Mouse (Mus musculus): ENCODE measurements around the gene Iqsec1. TPM values are rescaled to one million over a fixed set of nuclear protein-coding genes. Genes with fewer than 3 reads are reported as not detected.

Gene Iqsec1
- total and polyA plus RNA-seq, 2 experiments from 2014 or later, result 34.5 to 149 TPM

DNA sequence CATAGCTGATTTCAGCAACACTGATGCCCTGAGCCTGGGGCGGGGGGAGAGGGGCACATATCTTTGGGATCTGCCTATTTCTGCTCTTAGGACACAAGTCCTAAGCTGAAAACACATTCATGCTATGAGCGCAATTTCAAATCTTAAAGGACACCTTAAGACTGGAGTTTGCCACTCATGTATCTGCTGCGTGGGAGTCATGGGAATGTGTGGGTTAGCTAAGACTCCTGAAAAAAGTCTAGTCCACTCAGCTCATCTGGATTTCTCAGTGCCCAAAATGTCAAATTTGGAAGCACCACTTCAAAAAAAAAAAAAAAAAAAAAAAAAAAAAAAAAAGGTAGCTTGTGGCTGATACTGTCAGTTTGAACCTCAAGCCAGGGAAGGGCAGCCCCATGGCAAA, 63.7 kb downstream of the Iqsec1 start:
- ATAC-seq (ENCODE audit: low FRiP score) (no peak), DNase-seq (ENCODE audit: low spot score) (no peak)
- no peaks in the 10 kb centered on the region for H3K36me3 ChIP-seq (ENCODE audit: insufficient read depth, low read length)
- H3K27me3 ChIP-seq (ENCODE audit: insufficient read depth, low read length), result no peaks in the 10 kb centered on the region
- no peak overlapping the region for H3K27ac ChIP-seq (ENCODE audit: low read depth, low read length)
- H3K4me2 ChIP-seq (ENCODE audit: low read depth, low read length, poor library complexity, severe bottlenecking), result no peak overlapping the region
- 0 out of 2 replicates have a peak, but pooled peaks cover 2% of the 10 kb centered on the region for H3K4me1 ChIP-seq (ENCODE audit: insufficient read depth, low read length)
- no peak overlapping the region for H3K9ac ChIP-seq (replicated peaks; ENCODE audit: low read length, poor library complexity, severe bottlenecking)
- no peak overlapping the region for H3K4me3 ChIP-seq (ENCODE audit: low read depth, low read length)
- WGBS, result 92% methylated on average over 3 of the region's 3 CpGs
- no peaks in the 10 kb centered on the region for H3K9me3 ChIP-seq (ENCODE audit: low read length)
- TF ChIP-seq CTCF (IDR thresholded peaks at IDR 0.05), result no peak

DNA sequence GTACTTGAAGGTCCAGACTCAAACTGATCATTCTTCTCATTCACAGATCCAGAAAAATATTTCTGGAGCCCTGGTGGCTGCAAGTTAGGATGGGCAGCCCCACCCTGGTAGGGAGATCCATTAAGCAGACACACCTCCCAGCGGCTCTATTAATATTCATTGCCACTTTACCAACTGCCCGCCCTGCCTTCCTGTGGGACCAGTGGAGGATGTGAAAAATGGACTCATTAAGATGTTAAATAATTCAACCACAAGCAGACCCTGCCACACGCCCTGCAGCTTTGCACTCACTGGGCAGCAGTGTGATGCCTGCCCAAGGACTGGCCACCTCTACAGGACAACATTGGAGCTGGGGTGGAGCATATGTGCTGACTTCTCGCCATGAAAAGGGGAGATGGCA, 64.1 kb downstream of the Iqsec1 start:
- no peak overlapping the region for H3K4me3 ChIP-seq (ENCODE audit: low read depth, low read length)
- no peaks in the 10 kb centered on the region for H3K27me3 ChIP-seq (ENCODE audit: insufficient read depth, low read length)
- peak; percentile 4 for DNase-seq (ENCODE audit: low spot score)
- H3K27ac ChIP-seq (ENCODE audit: low read depth, low read length), result no peak overlapping the region
- no peak for ATAC-seq (ENCODE audit: low FRiP score)
- H3K9me3 ChIP-seq (ENCODE audit: low read length), result no peaks in the 10 kb centered on the region
- 0 out of 2 replicates have a peak, but pooled peaks cover 2% of the 10 kb centered on the region for H3K4me1 ChIP-seq (ENCODE audit: insufficient read depth, low read length)
- no peak overlapping the region for H3K9ac ChIP-seq (replicated peaks; ENCODE audit: low read length, poor library complexity, severe bottlenecking)
- no peaks in the 10 kb centered on the region for H3K36me3 ChIP-seq (ENCODE audit: insufficient read depth, low read length)
- WGBS, result 40% methylated on average over 4 of the region's 4 CpGs
- no peak for TF ChIP-seq CTCF (IDR thresholded peaks at IDR 0.05)
- H3K4me2 ChIP-seq (ENCODE audit: low read depth, low read length, poor library complexity, severe bottlenecking), result no peak overlapping the region

DNA sequence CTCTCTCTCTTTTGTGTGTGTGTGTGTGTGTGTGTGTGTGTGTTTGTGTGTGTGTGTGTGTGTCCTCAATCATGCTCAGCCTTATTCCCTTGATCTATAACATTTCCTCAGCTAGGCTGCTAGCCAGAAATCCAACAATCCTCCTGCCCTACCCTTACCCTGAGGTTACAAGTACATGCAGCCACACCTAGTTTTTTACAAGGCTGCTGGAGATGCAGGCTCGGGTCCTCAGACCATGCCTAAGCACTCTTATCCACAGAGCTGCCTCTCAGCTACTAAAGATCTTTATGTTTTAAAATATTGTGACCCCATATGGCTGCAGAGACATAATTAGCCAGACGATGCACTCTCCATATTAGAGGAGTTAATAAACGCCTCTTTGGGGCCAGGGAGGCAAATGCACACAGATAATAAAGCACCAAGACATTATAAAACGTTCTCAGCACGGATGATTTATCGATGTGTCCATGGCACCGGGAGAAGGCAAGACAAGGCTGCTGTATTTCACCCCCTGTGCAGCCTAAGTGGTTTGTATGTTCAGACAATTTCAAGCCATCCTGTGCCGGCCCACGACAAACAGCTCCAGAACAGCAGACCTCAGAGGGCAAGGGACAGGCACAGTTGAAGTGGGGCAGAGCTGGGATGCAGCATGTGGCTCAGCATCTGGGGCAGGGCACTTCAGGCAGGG, 67.1 kb downstream of the Iqsec1 start:
- Histone ChIP-seq H3K36me3 (ENCODE audit: insufficient read depth, low read length) (no peaks in the 10 kb centered on the region), H3K9ac (replicated peaks; ENCODE audit: low read length, poor library complexity, severe bottlenecking) (no peak overlapping the region), H3K9me3 (ENCODE audit: low read length) (no peaks in the 10 kb centered on the region), H3K4me2 (ENCODE audit: low read depth, low read length, poor library complexity, severe bottlenecking) (no peak overlapping the region), H3K4me1 (ENCODE audit: insufficient read depth, low read length) (0 out of 2 replicates have a peak, but pooled peaks cover 2% of the 10 kb centered on the region), H3K4me3 (ENCODE audit: low read depth, low read length) (no peak overlapping the region), H3K27ac (ENCODE audit: low read depth, low read length) (no peak overlapping the region), H3K27me3 (ENCODE audit: insufficient read depth, low read length) (no peaks in the 10 kb centered on the region)
- 69% methylated on average over 9 of the region's 9 CpGs for WGBS
- DNase-seq (ENCODE audit: low spot score) (peak; percentile 25), ATAC-seq (ENCODE audit: low FRiP score) (no peak)
- no peak for TF ChIP-seq CTCF (IDR thresholded peaks at IDR 0.05)

DNA sequence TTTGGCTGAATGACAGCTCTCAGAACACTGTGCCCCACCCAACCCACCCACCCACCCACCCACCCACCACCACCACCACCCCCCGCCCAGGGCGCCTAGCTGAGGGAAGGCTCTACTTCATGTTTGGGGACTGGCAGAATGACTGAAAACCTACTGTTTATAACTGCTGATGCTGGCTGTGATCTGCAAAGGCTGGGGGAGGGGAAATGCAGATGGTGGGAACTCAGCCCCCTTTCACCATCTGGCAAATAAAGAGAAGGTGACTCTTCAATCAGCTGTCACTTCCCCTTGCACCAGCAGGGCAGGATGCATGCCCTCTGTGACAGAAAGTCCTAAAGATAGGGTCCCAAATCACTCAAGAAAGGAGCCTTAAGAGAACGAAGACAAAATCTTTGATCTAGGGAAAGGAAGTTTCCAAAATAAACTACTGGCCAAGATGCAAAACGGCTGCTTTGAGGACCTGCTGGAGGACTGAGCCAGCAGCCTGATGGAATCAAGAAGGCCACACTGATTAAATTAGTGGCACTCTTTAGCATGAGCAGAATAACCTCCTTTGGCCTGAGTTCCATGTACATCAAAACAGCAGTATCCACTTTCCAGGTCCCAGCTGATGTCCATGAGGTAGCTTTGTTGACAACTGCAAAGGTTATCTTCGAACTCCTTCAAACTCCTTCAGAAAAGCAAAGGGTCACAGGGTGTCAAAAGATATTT, 67.8 kb downstream of the Iqsec1 start:
- no peaks in the 10 kb centered on the region for H3K27me3 ChIP-seq (ENCODE audit: insufficient read depth, low read length)
- ATAC-seq (ENCODE audit: low FRiP score), result no peak
- DNase-seq (ENCODE audit: low spot score), result no peak

DNA sequence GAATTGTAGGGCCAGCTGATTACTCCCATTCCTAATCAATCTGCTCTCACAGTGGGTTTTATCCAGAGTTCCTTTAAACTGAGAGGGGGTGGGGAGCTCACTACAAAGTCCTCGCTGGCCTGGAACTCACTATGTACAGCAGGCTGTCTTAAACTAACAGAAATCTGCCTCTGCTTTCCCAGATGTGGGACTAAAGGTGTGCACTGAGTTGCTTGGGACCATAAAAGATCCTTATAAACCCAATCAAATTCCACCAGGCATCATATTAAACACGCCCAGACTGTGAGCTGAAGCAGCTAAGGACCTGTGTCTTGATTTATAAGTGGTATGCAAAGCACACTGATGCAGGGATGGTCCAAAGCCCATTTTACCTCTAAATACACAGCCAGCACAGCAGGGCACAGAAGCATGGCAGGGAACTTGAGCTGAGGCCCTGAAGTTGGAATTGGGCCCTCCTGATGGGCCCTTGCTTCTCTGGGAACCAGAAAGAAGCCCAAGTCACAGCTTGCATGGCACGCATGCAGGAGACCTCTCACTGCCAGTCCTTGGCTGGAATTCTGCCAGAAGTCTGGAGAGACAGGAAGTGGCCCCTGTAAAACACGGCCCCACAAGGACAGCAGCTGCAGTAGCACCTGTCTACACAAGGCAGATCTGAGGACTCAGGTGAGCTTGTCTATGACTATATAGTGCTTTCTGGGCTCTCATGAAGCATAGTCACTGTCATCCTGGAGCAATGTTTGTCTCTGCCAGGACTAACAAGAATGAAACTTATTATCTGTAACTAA, 68.7 kb downstream of the Iqsec1 start:
- DNase-seq (ENCODE audit: low spot score) (no peak), ATAC-seq (ENCODE audit: low FRiP score) (no peak)
- TF ChIP-seq CTCF (IDR thresholded peaks at IDR 0.05), result no peak
- no peaks in the 10 kb centered on the region for H3K9me3 ChIP-seq (ENCODE audit: low read length)
- WGBS, result 68% methylated on average over 4 of the region's 4 CpGs
- H3K4me2 ChIP-seq (ENCODE audit: low read depth, low read length, poor library complexity, severe bottlenecking), result no peak overlapping the region
- no peak overlapping the region for H3K9ac ChIP-seq (replicated peaks; ENCODE audit: low read length, poor library complexity, severe bottlenecking)
- H3K36me3 ChIP-seq (ENCODE audit: insufficient read depth, low read length), result no peaks in the 10 kb centered on the region
- 0 out of 2 replicates have a peak, but pooled peaks cover 2% of the 10 kb centered on the region for H3K4me1 ChIP-seq (ENCODE audit: insufficient read depth, low read length)
- H3K27ac ChIP-seq (ENCODE audit: low read depth, low read length), result no peak overlapping the region
- H3K4me3 ChIP-seq (ENCODE audit: low read depth, low read length), result no peak overlapping the region
- H3K27me3 ChIP-seq (ENCODE audit: insufficient read depth, low read length), result no peaks in the 10 kb centered on the region

More for the DNA sequence above, 67.8 kb downstream of the Iqsec1 start:
- TF ChIP-seq CTCF (IDR thresholded peaks at IDR 0.05), result no peak
- Histone ChIP-seq H3K27ac (ENCODE audit: low read depth, low read length) (no peak overlapping the region), H3K9me3 (ENCODE audit: low read length) (no peaks in the 10 kb centered on the region), H3K9ac (replicated peaks; ENCODE audit: low read length, poor library complexity, severe bottlenecking) (no peak overlapping the region), H3K36me3 (ENCODE audit: insufficient read depth, low read length) (no peaks in the 10 kb centered on the region), H3K4me2 (ENCODE audit: low read depth, low read length, poor library complexity, severe bottlenecking) (no peak overlapping the region), H3K4me3 (ENCODE audit: low read depth, low read length) (no peak overlapping the region), H3K4me1 (ENCODE audit: insufficient read depth, low read length) (0 out of 2 replicates have a peak, but pooled peaks cover 2% of the 10 kb centered on the region)
- WGBS, result 73% methylated on average over 5 of the region's 5 CpGs
